Mouse (Mus musculus): ENCODE results near the gene Rgs14. TPM values are rescaled to one million over a fixed set of nuclear protein-coding genes. Genes with fewer than 3 reads are reported as not detected.

The Rgs14 gene
- polyA plus RNA-seq (2014; fragmentation: Illumina TruSeq; extraction: RNeasy Lipid Tissue Mini Kit (QIAGEN cat#74804); ENCODE audit: low read depth, low replicate concordance), result 2.2 TPM

GRCm38 (mm10) chr13:55369531-55370114 lies at the start of gene Rgs14:
Rgs14 (plus strand) TSS chr13:55369732.

GRCm38 (mm10) chr13:55319931-55320533 lies 49.5 kb upstream of the Rgs14 start, which contains the start of gene Prelid1:
Prelid1 (plus strand) TSS chr13:55320500.

GRCm38 (mm10) chr13:55321434-55322129 lies 48.0 kb upstream of the Rgs14 start, which contains the start of gene Rab24:
Rab24 (minus strand) TSS chr13:55321946.

GRCm38 (mm10) chr13:55329683-55330566 lies 39.6 kb upstream of the Rgs14 start, which contains the start of gene Mxd3:
Mxd3 (minus strand) TSS chr13:55329823.

GRCm38 (mm10) chr13:55362453-55363060 lies 7.0 kb upstream of the Rgs14 start, which contains the start of gene Lman2:
Lman2 (minus strand) TSS chr13:55362783.

GRCm38 (mm10) chr13:55398088-55398487 lies 28.6 kb downstream of the Rgs14 start, which contains the start of gene Slc34a1:
Slc34a1 (plus strand) TSS chr13:55398187.

GRCm38 (mm10) chr13:55414743-55415380 lies 45.3 kb downstream of the Rgs14 start, which contains the start of gene Pfn3:
Pfn3 (minus strand) TSS chr13:55415232.

GRCm38 (mm10) chr13:55426613-55427012 lies 57.1 kb downstream of the Rgs14 start, which contains the start of gene F12:
F12 (minus strand) TSS chr13:55426793.

Other genes with a start within 250 kb of the Rgs14 start
- not detected for gene Gm17617, start 236.2 kb upstream of the Rgs14 start, polyA plus RNA-seq (2014; fragmentation: Illumina TruSeq; extraction: RNeasy Lipid Tissue Mini Kit (QIAGEN cat#74804); ENCODE audit: low read depth, low replicate concordance)
- 4.6 TPM for gene Fgfr4, start 217.1 kb upstream of the Rgs14 start, polyA plus RNA-seq (2014; fragmentation: Illumina TruSeq; extraction: RNeasy Lipid Tissue Mini Kit (QIAGEN cat#74804); ENCODE audit: low read depth, low replicate concordance)
- gene Nsd1, start 159.9 kb upstream of the Rgs14 start, polyA plus RNA-seq (2014; fragmentation: Illumina TruSeq; extraction: RNeasy Lipid Tissue Mini Kit (QIAGEN cat#74804); ENCODE audit: low read depth, low replicate concordance), result 36.5 TPM
- 161 TPM for gene Prelid1, start 49.2 kb upstream of the Rgs14 start, polyA plus RNA-seq (2014; fragmentation: Illumina TruSeq; extraction: RNeasy Lipid Tissue Mini Kit (QIAGEN cat#74804); ENCODE audit: low read depth, low replicate concordance)
- 67.2 TPM for gene Rab24, start 47.8 kb upstream of the Rgs14 start, polyA plus RNA-seq (2014; fragmentation: Illumina TruSeq; extraction: RNeasy Lipid Tissue Mini Kit (QIAGEN cat#74804); ENCODE audit: low read depth, low replicate concordance)
- 1.2 TPM for gene Mxd3, start 39.9 kb upstream of the Rgs14 start, polyA plus RNA-seq (2014; fragmentation: Illumina TruSeq; extraction: RNeasy Lipid Tissue Mini Kit (QIAGEN cat#74804); ENCODE audit: low read depth, low replicate concordance)
- 250 TPM for gene Lman2, start 6.9 kb upstream of the Rgs14 start, polyA plus RNA-seq (2014; fragmentation: Illumina TruSeq; extraction: RNeasy Lipid Tissue Mini Kit (QIAGEN cat#74804); ENCODE audit: low read depth, low replicate concordance)
- 0.87 TPM for gene Slc34a1, start 28.5 kb downstream of the Rgs14 start, polyA plus RNA-seq (2014; fragmentation: Illumina TruSeq; extraction: RNeasy Lipid Tissue Mini Kit (QIAGEN cat#74804); ENCODE audit: low read depth, low replicate concordance)
- 3.0 TPM for gene Pfn3, start 45.5 kb downstream of the Rgs14 start, polyA plus RNA-seq (2014; fragmentation: Illumina TruSeq; extraction: RNeasy Lipid Tissue Mini Kit (QIAGEN cat#74804); ENCODE audit: low read depth, low replicate concordance)
- gene F12, start 57.1 kb downstream of the Rgs14 start, polyA plus RNA-seq (2014; fragmentation: Illumina TruSeq; extraction: RNeasy Lipid Tissue Mini Kit (QIAGEN cat#74804); ENCODE audit: low read depth, low replicate concordance), result not detected
- gene Grk6, start 75.3 kb downstream of the Rgs14 start, polyA plus RNA-seq (2014; fragmentation: Illumina TruSeq; extraction: RNeasy Lipid Tissue Mini Kit (QIAGEN cat#74804); ENCODE audit: low read depth, low replicate concordance), result 30.4 TPM
- gene Prr7, start 94.5 kb downstream of the Rgs14 start, polyA plus RNA-seq (2014; fragmentation: Illumina TruSeq; extraction: RNeasy Lipid Tissue Mini Kit (QIAGEN cat#74804); ENCODE audit: low read depth, low replicate concordance), result 1.1 TPM
- 17.8 TPM for gene Dbn1, start 118.4 kb downstream of the Rgs14 start, polyA plus RNA-seq (2014; fragmentation: Illumina TruSeq; extraction: RNeasy Lipid Tissue Mini Kit (QIAGEN cat#74804); ENCODE audit: low read depth, low replicate concordance)
- 31.4 TPM for gene Pdlim7, start 143.9 kb downstream of the Rgs14 start, polyA plus RNA-seq (2014; fragmentation: Illumina TruSeq; extraction: RNeasy Lipid Tissue Mini Kit (QIAGEN cat#74804); ENCODE audit: low read depth, low replicate concordance)
- 3.3 TPM for gene Dok3, start 159.6 kb downstream of the Rgs14 start, polyA plus RNA-seq (2014; fragmentation: Illumina TruSeq; extraction: RNeasy Lipid Tissue Mini Kit (QIAGEN cat#74804); ENCODE audit: low read depth, low replicate concordance)
- 26.7 TPM for gene Ddx41, start 166.9 kb downstream of the Rgs14 start, polyA plus RNA-seq (2014; fragmentation: Illumina TruSeq; extraction: RNeasy Lipid Tissue Mini Kit (QIAGEN cat#74804); ENCODE audit: low read depth, low replicate concordance)
- 57.3 TPM for gene Fam193b, start 201.4 kb downstream of the Rgs14 start, polyA plus RNA-seq (2014; fragmentation: Illumina TruSeq; extraction: RNeasy Lipid Tissue Mini Kit (QIAGEN cat#74804); ENCODE audit: low read depth, low replicate concordance)
- 248 TPM for gene Tmed9, start 204.0 kb downstream of the Rgs14 start, polyA plus RNA-seq (2014; fragmentation: Illumina TruSeq; extraction: RNeasy Lipid Tissue Mini Kit (QIAGEN cat#74804); ENCODE audit: low read depth, low replicate concordance)
- gene B4galt7, start 230.2 kb downstream of the Rgs14 start, polyA plus RNA-seq (2014; fragmentation: Illumina TruSeq; extraction: RNeasy Lipid Tissue Mini Kit (QIAGEN cat#74804); ENCODE audit: low read depth, low replicate concordance), result 15.1 TPM